In genomic region chr4:116556561-116557305, GRCm38 (mm10) we compare ENCODE assay signal across 8 mouse cellular contexts. TPM values are rescaled to one million over a fixed set of nuclear protein-coding genes. Genes with fewer than 3 reads are reported as not detected.
DNase-seq lines count a peak whose midpoint lies in the region; ATAC-seq and TF ChIP-seq lines count a peak whose summit lies in the region.

No protein-coding gene starts in this region.

- ATAC-seq in frontal cortex, adult (ENCODE audit: low TSS enrichment) = peak; percentile 91
- peak; percentile 95 for ATAC-seq in lung, postnatal 0 days

- H3K4me1 ChIP-seq in hindbrain, embryonic 10.5 days (replicated peaks) = peaks cover 24% of the 10 kb centered on the region
- H3K4me1 ChIP-seq in lung, postnatal 0 days (ENCODE audit: insufficient read depth, low read depth, low read length) = no peaks in the 10 kb centered on the region

- TF ChIP-seq CTCF in lung, postnatal 0 days (IDR thresholded peaks at IDR 0.05) = no peak; the same call in 1 of the 2 replicates

- peak overlapping the region; percentile 55 for H3K4me2 ChIP-seq in lung, postnatal 0 days (replicated peaks; ENCODE audit: low read depth, low read length)

- H3K9ac ChIP-seq in lung, postnatal 0 days (replicated peaks; ENCODE audit: low read depth) = peak overlapping the region; percentile 71

- no peaks in the 10 kb centered on the region for H3K27me3 ChIP-seq in hindbrain, embryonic 10.5 days (ENCODE audit: insufficient read depth, poor library complexity, severe bottlenecking)
- H3K27me3 ChIP-seq in lung, postnatal 0 days (replicated peaks; ENCODE audit: insufficient read depth, low read length) = no peaks in the 10 kb centered on the region

- H3K36me3 ChIP-seq in hindbrain, embryonic 10.5 days = peaks cover 35% of the 10 kb centered on the region
- H3K36me3 ChIP-seq in lung, postnatal 0 days (ENCODE audit: insufficient read depth, low read length) = no peaks in the 10 kb centered on the region

- peak overlapping the region; percentile 95 for H3K27ac ChIP-seq in hindbrain, embryonic 10.5 days
- H3K27ac ChIP-seq in lung, postnatal 0 days (ENCODE audit: low read length) = peak overlapping the region; percentile 97

- under 1% methylated on average over 28 of the region's 28 CpGs for WGBS in hindbrain, embryonic 10.5 days
- under 1% methylated on average over 28 of the region's 28 CpGs for whole genome bisulfite sequencing in lung, postnatal 0 days

- no peak for TF ChIP-seq EP300 in lung, postnatal 0 days (IDR thresholded peaks at IDR 0.05)

- no peaks in the 10 kb centered on the region for H3K9me3 ChIP-seq in hindbrain, embryonic 10.5 days
- H3K9me3 ChIP-seq in lung, postnatal 0 days (ENCODE audit: low read length) = no peaks in the 10 kb centered on the region

- peak overlapping the region; percentile 82 for H3K4me3 ChIP-seq in hindbrain, embryonic 10.5 days
- H3K4me3 ChIP-seq in lung, postnatal 0 days (ENCODE audit: low read depth, low read length) = peak overlapping the region; percentile 79

- peak; percentile 87 for DNase-seq in MEL-GATA-1-ER (ENCODE audit: extremely low read depth, low read depth)
- DNase-seq in cerebellum, adult 8-10 months = peak; percentile 92
- DNase-seq in hindbrain, embryonic 10.5 days (ENCODE audit: low spot score) = peak; percentile 91
- peak; percentile 97 for DNase-seq in layer of hippocampus, adult 9-11 months
- peak; percentile 97 for DNase-seq in lung, postnatal 0 days (ENCODE audit: low spot score)
- DNase-seq in ovary, postnatal 14 days (ENCODE audit: low spot score) = peak; percentile 84
- DNase-seq in thymus, postnatal 14 days = peak; percentile 95

RNA-seq across cellular contexts. Expression of gene Gpbp1l1, which starts 0.7 kb away (rescaled TPM):
- 21.4 and 27.8 TPM in 2 replicates for polyA plus RNA-seq in hindbrain, embryonic 10.5 days (2016; fragmentation: Nextera tagmentation; extraction: Ambion mirVana)
- polyA plus RNA-seq in lung, postnatal 0 days (2015; fragmentation: Nextera tagmentation; extraction: Ambion mirVana) = 34.2 and 37.1 TPM in 2 replicates

RNA-seq across cellular contexts. Expression of gene Tmem69, which starts 1.0 kb away (rescaled TPM):
- 25.0 and 29.7 TPM in 2 replicates for polyA plus RNA-seq in hindbrain, embryonic 10.5 days (2016; fragmentation: Nextera tagmentation; extraction: Ambion mirVana)
- 10.3 and 10.7 TPM in 2 replicates for polyA plus RNA-seq in lung, postnatal 0 days (2015; fragmentation: Nextera tagmentation; extraction: Ambion mirVana)

RNA-seq across cellular contexts. Expression of gene Ccdc17, which starts 39.7 kb away (rescaled TPM):
- 1.9 and 3.6 TPM in 2 replicates for polyA plus RNA-seq in hindbrain, embryonic 10.5 days (2016; fragmentation: Nextera tagmentation; extraction: Ambion mirVana)
- polyA plus RNA-seq in lung, postnatal 0 days (2015; fragmentation: Nextera tagmentation; extraction: Ambion mirVana) = 46.2 and 47.5 TPM in 2 replicates

RNA-seq across cellular contexts. Expression of gene Ipp, which starts 49.4 kb away (rescaled TPM):
- 12.5 and 17.5 TPM in 2 replicates for polyA plus RNA-seq in hindbrain, embryonic 10.5 days (2016; fragmentation: Nextera tagmentation; extraction: Ambion mirVana)
- polyA plus RNA-seq in lung, postnatal 0 days (2015; fragmentation: Nextera tagmentation; extraction: Ambion mirVana) = 6.7 and 7.4 TPM in 2 replicates

Comparison
In these comparisons a context has a peak if more than half of its experiments do, and no peak if none do; other contexts are left out.
1. Peak in every context shown above with its lines: DNase-seq, ATAC-seq, H3K4me3 ChIP-seq and H3K27ac ChIP-seq.
2. RNA of gene Ccdc17, which starts 39.7 kb away (polyA plus RNA-seq): 46.2 to 47.5 TPM in lung, postnatal 0 days; 1.9 to 3.6 TPM in hindbrain, embryonic 10.5 days; every median in the first group is over 10 times any median in the second.